Mouse (Mus musculus) heart, embryonic 14.5 days (tissue): ENCODE results near the gene Tubd1. TPM values are rescaled to one million over a fixed set of nuclear protein-coding genes. Genes with fewer than 3 reads are reported as not detected.
"Not testable (repeated sequence)": the region's sequence is repeated elsewhere in the genome, so short reads cannot be mapped to it uniquely, and the experiment has no call there.

Experiments used
- ATAC-seq: fragments of 200-750 bp; cut with Nextera tagmentation; 2 replicates; pipeline ENCODE4 v1.8.0; 2017; ENCODE audit warnings: low read depth, moderate TSS enrichment; ENCODE audit not compliant: insufficient number of reproducible peaks, insufficient read depth, low FRiP score
- H3K27ac ChIP-seq, 2 experiments: fragments of 200-500 bp in 1 of 2; fragments of 300-500 bp in 1 of 2; sonication (generic) in 1 of 2; replicated peaks in 1 of 2; 2 replicates each; pipeline ENCODE4 v1.5.1; 2012 to 2014; ENCODE audit warnings: low read depth in 2 of 2, low read length in 2 of 2, control low read depth in 1 of 2, mild to moderate bottlenecking in 1 of 2, mixed read lengths in 1 of 2; ENCODE audit not compliant: control insufficient read depth in 1 of 2, insufficient read depth in 1 of 2
- H3K27me3 ChIP-seq: fragments of 300-500 bp; sonication (generic); 2 replicates; pipeline ENCODE4 v1.6.1; 2014; ENCODE audit warnings: mild to moderate bottlenecking, low read length, control low read depth; ENCODE audit not compliant: control insufficient read depth, insufficient read depth
- H3K36me3 ChIP-seq: fragments of 300-500 bp; sonication (generic); 2 replicates; pipeline ENCODE4 v1.6.1; 2014; ENCODE audit warnings: mild to moderate bottlenecking, control low read depth, low read length, mixed read lengths; ENCODE audit not compliant: control insufficient read depth, insufficient read depth
- H3K4me1 ChIP-seq, 2 experiments: fragments of 200-500 bp in 1 of 2; fragments of 300-500 bp in 1 of 2; sonication (generic) in 1 of 2; 2 replicates each; pipeline ENCODE4 v1.6.1; 2012 to 2014; ENCODE audit warnings: low read length in 2 of 2, control low read depth in 1 of 2, mixed read lengths in 1 of 2; ENCODE audit not compliant: control insufficient read depth in 2 of 2, insufficient read depth in 2 of 2
- H3K4me2 ChIP-seq: fragments of 300-500 bp; sonication (generic); 2 replicates; pipeline ENCODE4 v1.6.1; 2014; ENCODE audit warnings: mild to moderate bottlenecking, low read length
- H3K4me3 ChIP-seq, 2 experiments: fragments of 200-500 bp in 1 of 2; fragments of 300-500 bp in 1 of 2; sonication (generic) in 1 of 2; 2 replicates each; pipeline ENCODE4 v1.5.1; 2012 to 2014; ENCODE audit warnings: low read length in 2 of 2, mild to moderate bottlenecking in 2 of 2, control low read depth in 1 of 2, low read depth in 1 of 2, moderate library complexity in 1 of 2; ENCODE audit not compliant: control insufficient read depth in 1 of 2, insufficient read depth in 1 of 2
- H3K9ac ChIP-seq: fragments of 300-500 bp; sonication (generic); 2 replicates; pipeline ENCODE4 v1.6.1; 2014; ENCODE audit warnings: mild to moderate bottlenecking, low read length
- H3K9me3 ChIP-seq: fragments of 300-500 bp; sonication (generic); 2 replicates; pipeline ENCODE4 v1.6.1; 2016; ENCODE audit warnings: low read length, control low read depth; ENCODE audit not compliant: control insufficient read depth
- WGBS: fragments of 180-500 bp; shearing (Covaris S2); extraction: QIAGEN DNeasy Blood & Tissue Kit; methylation state at CpG from one replicate; pipeline ENCODE4 v1.1.7; 2014; 5-methylcytosine and 5-hydroxymethylcytosine counted together
- polyA plus RNA-seq: library from polyadenylated mRNA; unstranded; fragments of >200 nt; fragmentation: Nextera tagmentation; extraction: Ambion mirVana; gene quantifications from 2 replicates; pipeline ENCODE4 v1.2.1, GENCODE M21; 2014

The Tubd1 gene
- polyA plus RNA-seq, 1 experiment from 2014 or later, result 12.0 TPM

GRCm38 (mm10) chr11:86516620-86517019 is 28.2 kb upstream of the Tubd1 start:
- Histone ChIP-seq H3K4me1 (no peaks in the 10 kb centered on the region), H3K4me3 (no peak overlapping the region), H3K9ac (no peak overlapping the region), H3K27ac (no peak overlapping the region), H3K36me3 (peaks cover 91% of the 10 kb centered on the region), H3K9me3 (0 out of 2 replicates have a peak, but pooled peaks cover 3% of the 10 kb centered on the region), H3K4me2 (no peak overlapping the region), H3K27me3 (no peaks in the 10 kb centered on the region)
- ATAC-seq, result no peak
- 89% methylated on average over 3 of the region's 3 CpGs for WGBS

GRCm38 (mm10) chr11:86517229-86517628 is 27.6 kb upstream of the Tubd1 start:
- no peak overlapping the region for H3K9ac ChIP-seq
- no peak overlapping the region for H3K4me2 ChIP-seq
- no peak for ATAC-seq
- H3K36me3 ChIP-seq, result peaks cover 91% of the 10 kb centered on the region
- no peak overlapping the region for H3K27ac ChIP-seq
- H3K4me1 ChIP-seq, result no peaks in the 10 kb centered on the region
- no peaks in the 10 kb centered on the region for H3K27me3 ChIP-seq
- 0 out of 2 replicates have a peak, but pooled peaks cover 3% of the 10 kb centered on the region for H3K9me3 ChIP-seq
- no peak overlapping the region for H3K4me3 ChIP-seq
- 92% methylated on average over 3 of the region's 3 CpGs for WGBS

GRCm38 (mm10) chr11:86519751-86520150 is 25.0 kb upstream of the Tubd1 start:
- 0 out of 2 replicates have a peak, but pooled peaks cover 3% of the 10 kb centered on the region for H3K9me3 ChIP-seq
- no peak overlapping the region for H3K27ac ChIP-seq
- ATAC-seq, result no peak

GRCm38 (mm10) chr11:86527528-86527927 is 17.3 kb upstream of the Tubd1 start:
- WGBS, result 90% methylated on average over 4 of the region's 4 CpGs
- no peak overlapping the region for H3K9ac ChIP-seq
- H3K27ac ChIP-seq, result no peak overlapping the region
- H3K4me1 ChIP-seq, result no peaks in the 10 kb centered on the region
- H3K4me3 ChIP-seq, result no peak overlapping the region
- ATAC-seq, result no peak
- no peaks in the 10 kb centered on the region for H3K9me3 ChIP-seq
- H3K27me3 ChIP-seq, result no peaks in the 10 kb centered on the region
- H3K4me2 ChIP-seq, result no peak overlapping the region
- H3K36me3 ChIP-seq, result peaks cover 93% of the 10 kb centered on the region

More at GRCm38 (mm10) chr11:86519751-86520150, 25.0 kb upstream of the Tubd1 start:
- Histone ChIP-seq H3K4me3 (no peak overlapping the region), H3K9ac (no peak overlapping the region), H3K36me3 (peaks cover 91% of the 10 kb centered on the region), H3K27me3 (no peaks in the 10 kb centered on the region), H3K4me2 (no peak overlapping the region), H3K4me1 (no peaks in the 10 kb centered on the region)
- 91% methylated on average over 7 of the region's 7 CpGs for WGBS

- Histone ChIP-seq H3K9me3 (no peaks in the 10 kb centered on the region), H3K27ac (no peak overlapping the region), H3K27me3 (no peaks in the 10 kb centered on the region), H3K4me3 (no peak overlapping the region), H3K9ac (no peak overlapping the region), H3K4me1 (no peaks in the 10 kb centered on the region), H3K4me2 (no peak overlapping the region), H3K36me3 (peaks cover 62% of the 10 kb centered on the region)
- ATAC-seq, result no peak
- WGBS, result 73% methylated on average over 1 of the region's 1 CpGs
Observed at GRCm38 (mm10) chr11:86532834-86533233, 12.0 kb upstream of the Tubd1 start.

- H3K4me2 ChIP-seq, H3K9ac ChIP-seq, H3K27me3 ChIP-seq, H3K9me3 ChIP-seq, H3K27ac ChIP-seq, ATAC-seq, H3K4me1 ChIP-seq, H3K4me3 ChIP-seq: not testable (repeated sequence)
- H3K36me3 ChIP-seq, result peaks cover 57% of the 10 kb centered on the region
- 92% methylated on average over 6 of the region's 6 CpGs for WGBS
Observed at GRCm38 (mm10) chr11:86533302-86533701, 11.5 kb upstream of the Tubd1 start.

- H3K27ac ChIP-seq, result no peak overlapping the region
- no peak overlapping the region for H3K4me2 ChIP-seq
- no peaks in the 10 kb centered on the region for H3K9me3 ChIP-seq
- WGBS, result 90% methylated on average over 5 of the region's 5 CpGs
- H3K9ac ChIP-seq, result no peak overlapping the region
- no peak overlapping the region for H3K4me3 ChIP-seq
- H3K4me1 ChIP-seq, result no peaks in the 10 kb centered on the region
- ATAC-seq, result no peak
- H3K36me3 ChIP-seq, result peaks cover 51% of the 10 kb centered on the region
- H3K27me3 ChIP-seq, result no peaks in the 10 kb centered on the region
Observed at GRCm38 (mm10) chr11:86534201-86534910, 10.4 kb upstream of the Tubd1 start.

GRCm38 (mm10) chr11:86538786-86539185 is 6.0 kb upstream of the Tubd1 start:
- H3K4me1 ChIP-seq, result peaks cover 2 to 12% of the 10 kb centered on the region in 2 experiments; a peak in 3 of 4 replicates
- WGBS, result 91% methylated on average over 4 of the region's 4 CpGs
- no peaks in the 10 kb centered on the region for H3K9me3 ChIP-seq
- peaks cover 15% of the 10 kb centered on the region for H3K36me3 ChIP-seq
- no peak overlapping the region for H3K9ac ChIP-seq
- no peaks in the 10 kb centered on the region for H3K27me3 ChIP-seq
- H3K27ac ChIP-seq, result no peak overlapping the region
- ATAC-seq, result no peak
- H3K4me2 ChIP-seq, result no peak overlapping the region
- no peak overlapping the region for H3K4me3 ChIP-seq
